Mouse (Mus musculus): Measurements from ENCODE around the gene Dusp3.
"Not testable (repeated sequence)": the region's sequence is repeated elsewhere in the genome, so short reads cannot be mapped to it uniquely, and the experiment has no call there.

Dusp3 gene

DNA sequence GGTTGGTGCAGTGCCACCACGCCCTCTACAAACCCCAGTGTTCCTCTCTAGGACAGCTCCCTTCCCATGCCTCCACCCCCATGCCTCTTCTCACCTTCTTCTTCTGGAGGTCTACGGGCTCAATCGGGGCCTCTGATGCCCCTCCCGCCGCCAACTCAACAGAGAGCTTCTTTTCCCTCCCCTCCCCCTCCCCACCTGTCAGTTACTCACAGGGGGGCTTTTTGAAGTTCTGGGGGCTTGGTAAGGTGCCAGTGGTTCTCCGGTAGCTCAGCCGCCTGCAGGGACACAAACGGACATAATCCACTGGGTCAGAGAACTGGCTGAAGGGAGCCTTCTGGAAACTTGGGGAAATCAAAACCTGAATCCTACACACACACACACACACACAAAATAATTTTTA lies 24.7 kb upstream of the Dusp3 start:
- DNase-seq (ENCODE audit: low read depth, low spot score), result no peak

DNA sequence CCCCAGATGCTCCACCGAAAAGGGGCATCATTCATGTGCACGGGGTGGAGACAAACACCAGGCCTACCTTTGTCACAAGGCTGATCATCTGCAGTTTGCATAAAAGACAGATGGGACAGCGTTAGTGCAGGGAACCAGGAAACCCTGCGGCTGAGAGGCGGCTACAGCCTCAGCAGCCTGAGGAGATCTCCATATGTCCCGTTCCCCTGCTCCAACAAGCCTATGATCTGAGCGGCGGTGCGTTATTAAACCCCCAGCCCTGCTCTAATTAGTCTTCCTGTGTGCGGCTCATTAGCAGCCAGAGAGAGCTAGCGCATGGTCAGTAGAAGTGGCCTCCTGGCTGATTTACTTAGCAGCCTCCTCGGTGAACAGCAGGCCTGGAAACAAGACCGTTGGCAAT lies 23.3 kb upstream of the Dusp3 start:
- DNase-seq (ENCODE audit: low read depth, low spot score), result no peak

DNA sequence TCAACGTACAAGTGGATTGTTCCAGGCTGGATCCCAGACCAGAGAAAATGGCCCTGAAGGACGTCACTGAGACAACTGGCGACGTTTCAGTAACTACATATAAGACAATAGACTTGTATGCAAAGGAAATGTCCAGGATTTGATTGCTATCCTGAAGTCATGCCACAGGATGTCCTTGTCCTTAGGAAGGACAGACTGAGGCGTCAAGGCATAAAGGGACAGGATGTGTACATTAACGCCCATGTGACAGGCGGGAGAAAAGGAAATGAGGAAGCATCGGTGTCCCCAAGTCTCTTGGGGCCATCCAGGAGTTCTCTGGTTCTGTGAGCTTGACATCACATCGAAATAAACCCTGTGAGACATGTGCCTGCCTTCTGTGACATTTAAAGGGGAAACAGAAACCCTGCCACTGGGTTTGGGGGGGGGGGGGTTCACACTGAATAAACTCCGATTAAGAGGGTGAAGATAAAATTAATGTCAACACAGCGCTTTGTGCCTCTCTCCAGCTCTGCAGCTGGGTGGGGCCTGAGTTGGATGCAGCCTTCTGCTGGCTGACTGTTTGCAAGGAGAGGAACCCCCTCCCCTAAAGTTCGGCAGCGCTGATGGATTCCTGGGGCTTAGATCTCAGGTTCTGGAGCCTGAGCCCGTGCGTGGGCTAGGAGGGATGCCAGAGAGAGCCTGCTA lies 22.3 kb upstream of the Dusp3 start:
- DNase-seq (ENCODE audit: low read depth, low spot score), result no peak

DNA sequence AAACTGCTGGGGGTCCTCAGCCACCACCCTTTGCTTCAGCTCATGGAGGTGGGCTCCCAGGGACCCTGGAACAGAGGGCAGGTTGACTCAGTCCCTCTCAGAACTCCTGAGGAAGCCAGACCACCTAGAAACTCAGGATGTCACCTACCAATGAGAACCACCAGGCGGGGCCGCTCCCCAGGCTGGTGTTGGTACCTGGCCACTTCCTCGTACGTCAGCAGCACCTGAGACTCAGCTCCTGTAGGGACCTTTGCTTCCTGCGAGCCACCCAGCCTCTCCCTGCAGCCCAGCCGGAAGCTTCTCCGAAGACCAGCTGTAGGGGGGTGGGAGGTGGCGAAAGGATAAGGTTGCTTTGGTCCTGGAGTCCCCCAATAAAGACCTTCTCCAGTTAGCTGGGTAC lies 21.6 kb upstream of the Dusp3 start:
- DNase-seq (ENCODE audit: low read depth, low spot score), result no peak

DNA sequence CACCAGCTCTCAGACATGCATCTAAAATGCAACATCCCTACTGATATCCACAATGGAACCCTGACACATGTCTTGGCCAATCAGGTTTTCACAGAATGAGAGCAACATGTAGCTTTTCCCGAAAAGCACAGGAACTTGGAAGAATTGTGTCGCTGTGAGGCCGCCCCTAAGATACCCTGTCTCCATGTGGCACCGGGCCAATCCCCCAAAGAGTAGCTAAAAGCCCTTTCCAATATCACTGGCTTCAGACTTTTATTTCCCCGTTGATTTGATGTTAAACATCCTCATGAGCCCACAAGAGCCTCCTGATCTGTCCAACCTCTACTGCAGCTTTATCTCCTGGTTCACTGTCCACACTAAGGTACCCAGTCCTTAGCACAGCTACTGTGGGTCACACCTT lies 19.9 kb upstream of the Dusp3 start:
- DNase-seq (ENCODE audit: low read depth, low spot score), result no peak

DNA sequence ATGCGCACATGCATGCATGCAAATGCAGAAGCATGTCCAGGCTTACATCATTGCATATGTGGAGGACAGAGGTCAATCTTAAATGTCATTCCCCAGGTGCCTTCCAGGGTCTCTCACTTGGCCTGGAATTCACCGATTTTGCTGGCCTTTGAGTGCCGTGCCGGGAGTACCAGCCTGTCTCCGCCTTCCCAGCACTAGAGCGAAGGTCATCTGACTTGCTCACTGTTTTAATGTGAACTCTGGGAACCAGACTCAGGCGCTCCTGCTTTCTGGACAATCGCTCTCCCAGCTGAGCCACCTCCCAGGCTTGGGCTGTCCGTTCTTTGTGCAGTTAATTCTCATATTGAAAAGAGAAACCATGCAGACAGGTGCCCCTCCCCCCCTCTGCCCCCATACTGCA lies 19.5 kb upstream of the Dusp3 start:
- no peak for DNase-seq (ENCODE audit: low read depth, low spot score)

DNA sequence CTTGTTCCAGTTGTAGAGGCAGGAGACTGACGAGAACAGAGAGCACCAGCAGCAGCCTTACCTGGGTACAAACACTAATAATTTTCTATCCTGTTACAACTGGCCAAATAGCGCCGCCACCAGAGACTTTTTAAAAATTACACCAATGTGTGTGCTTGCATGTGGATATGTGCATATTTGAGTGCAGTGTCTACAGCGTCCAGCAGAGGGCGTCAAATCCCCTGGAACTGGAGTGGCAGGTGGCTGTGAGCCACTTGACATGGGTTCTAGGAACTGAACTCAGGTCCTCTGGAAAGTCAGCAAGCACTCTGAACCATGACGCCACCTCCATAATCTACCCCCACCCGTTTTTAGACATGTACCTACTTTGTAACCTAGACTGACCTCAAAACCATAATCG lies 17.4 kb upstream of the Dusp3 start:
- DNase-seq (ENCODE audit: low read depth, low spot score), result peak; percentile 76

DNA sequence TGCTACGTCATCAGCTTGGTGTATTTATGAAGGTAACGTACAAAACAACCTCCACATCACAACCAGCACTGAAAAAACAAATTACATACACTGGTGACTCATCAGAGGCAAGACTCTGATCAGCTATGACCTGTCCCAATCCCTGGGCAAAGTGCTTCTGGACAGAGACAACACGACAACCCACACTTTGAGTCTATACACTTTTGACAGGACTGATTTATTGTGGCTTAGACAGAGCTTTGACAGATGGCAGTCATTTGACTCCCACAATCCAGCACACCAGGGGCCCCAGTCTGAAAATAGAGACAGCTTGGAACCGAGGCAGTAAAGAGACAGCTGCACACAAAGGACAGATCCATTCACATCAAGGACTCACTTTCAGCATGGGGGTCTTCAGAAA lies 12.7 kb upstream of the Dusp3 start:
- DNase-seq (ENCODE audit: low read depth, low spot score), result no peak

DNA sequence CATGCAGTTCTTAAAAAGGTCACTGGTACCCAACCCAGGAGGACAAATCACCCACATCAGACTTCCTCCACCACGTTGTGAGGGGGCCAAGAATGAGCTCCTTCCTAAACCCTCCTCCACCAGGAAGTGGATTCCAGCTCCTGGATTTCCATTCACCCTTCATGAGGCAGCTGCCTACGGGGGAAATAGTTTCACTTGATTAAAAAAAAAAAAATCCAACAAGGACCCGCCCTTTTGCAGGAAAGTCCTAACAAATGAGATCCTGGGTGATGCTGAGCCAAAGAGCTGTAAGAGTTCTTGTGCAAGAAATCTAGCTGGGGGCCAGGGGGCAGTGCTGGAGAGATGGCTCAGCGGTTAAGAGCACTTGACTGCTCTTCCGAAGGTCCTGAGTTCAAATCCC lies 11.4 kb upstream of the Dusp3 start:
- DNase-seq (ENCODE audit: low read depth, low spot score), result peak; percentile 23

DNA sequence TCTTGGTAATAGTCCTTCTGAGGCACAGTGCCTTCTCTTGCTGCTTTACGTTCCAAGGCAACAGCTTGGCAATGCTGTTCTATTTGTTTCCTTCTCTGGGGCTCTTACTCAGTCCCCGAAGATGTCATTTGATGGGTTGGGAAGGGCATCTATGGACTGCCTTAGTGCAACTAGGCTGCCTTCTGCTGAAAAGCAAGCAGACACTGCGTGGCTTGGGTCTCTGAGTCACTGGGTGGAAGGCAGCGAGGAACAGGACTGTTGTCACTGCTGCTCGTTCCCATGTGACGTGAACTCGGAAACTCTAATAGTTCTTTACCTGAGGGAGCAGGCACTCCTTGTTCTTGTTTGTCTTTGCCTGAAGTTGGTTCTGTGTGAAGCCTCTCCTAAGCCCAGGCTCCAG lies 9.1 kb upstream of the Dusp3 start:
- no peak for DNase-seq (ENCODE audit: low read depth, low spot score)

DNA sequence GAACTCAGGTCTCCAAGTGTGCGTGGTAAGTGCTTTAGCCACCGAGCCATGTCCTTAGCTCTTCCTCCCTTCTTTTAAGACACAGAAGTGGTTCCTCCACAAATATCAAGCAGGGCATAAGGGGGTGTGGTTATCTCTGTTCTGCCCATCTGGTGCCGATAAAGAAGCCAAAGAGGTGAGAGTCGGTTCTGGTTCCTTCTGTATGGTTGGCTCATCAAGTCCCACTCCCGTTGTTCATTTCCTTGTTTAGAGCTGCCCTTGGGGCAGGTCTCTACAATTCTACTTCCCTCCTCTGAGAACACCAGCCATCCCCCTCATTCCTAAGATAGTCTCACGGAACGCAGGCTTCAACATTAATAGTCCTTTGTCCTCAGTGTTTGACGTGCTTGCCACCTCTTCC lies 7.3 kb upstream of the Dusp3 start:
- DNase-seq (ENCODE audit: low read depth, low spot score), result no peak

DNA sequence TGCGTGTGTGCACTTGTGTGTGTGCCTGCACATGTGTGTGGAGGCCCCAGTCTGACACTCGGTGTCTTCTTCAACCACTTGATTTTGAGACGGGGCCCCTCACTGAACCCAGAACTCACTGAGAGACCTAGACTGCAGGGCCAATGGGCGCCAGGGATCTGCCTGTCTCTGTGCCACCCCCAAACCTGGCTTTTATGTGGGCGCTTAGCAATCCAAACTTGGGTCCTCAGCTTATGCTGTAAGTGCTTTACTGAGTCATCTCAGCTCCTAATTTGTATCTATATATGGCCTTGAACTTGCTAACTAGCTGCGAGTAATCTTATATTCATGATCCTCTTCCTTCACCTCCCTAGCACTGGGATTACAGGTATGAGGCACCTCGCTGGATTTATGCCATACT lies 5.6 kb upstream of the Dusp3 start:
- no peak for DNase-seq (ENCODE audit: low read depth, low spot score)

DNA sequence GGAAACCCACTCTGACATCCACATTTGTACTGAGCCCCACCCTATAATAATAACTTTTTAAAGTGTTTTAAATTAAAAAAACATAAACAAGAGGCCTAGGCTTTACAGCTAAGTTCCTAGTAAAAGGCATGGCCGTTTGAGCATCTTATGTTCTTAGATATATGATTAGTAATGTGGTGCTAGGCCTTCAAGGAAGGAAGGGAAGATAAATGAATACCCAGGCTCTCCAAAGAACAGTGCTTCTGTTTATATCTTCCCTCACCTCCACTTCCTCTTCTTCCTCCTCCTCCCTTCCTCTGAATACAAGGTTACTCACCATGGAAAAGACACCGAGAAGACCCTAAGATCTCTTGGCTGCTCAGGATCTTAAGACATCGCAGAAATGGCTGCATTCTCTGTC lies 5.0 kb upstream of the Dusp3 start:
- DNase-seq (ENCODE audit: low read depth, low spot score), result no peak

DNA sequence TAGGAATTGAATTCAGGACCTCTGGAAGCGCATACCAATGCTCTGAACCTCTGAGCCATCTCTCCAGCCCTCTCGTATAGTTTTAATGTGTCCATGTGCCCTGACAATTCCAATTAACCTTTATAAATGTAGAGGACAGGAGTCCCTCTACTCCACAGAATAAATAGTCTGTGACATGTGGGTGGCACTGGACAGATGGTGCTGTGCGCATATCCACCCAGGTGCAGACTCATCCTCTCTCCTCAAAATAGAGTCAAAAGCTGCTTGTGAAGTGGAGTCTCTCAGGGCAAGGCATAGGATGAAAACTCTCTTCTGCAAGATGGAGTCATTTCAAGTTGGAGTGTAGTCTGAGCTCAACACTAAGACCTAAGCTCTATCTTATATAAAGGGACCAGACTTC lies 3.4 kb upstream of the Dusp3 start:
- DNase-seq (ENCODE audit: low read depth, low spot score), result no peak

DNA sequence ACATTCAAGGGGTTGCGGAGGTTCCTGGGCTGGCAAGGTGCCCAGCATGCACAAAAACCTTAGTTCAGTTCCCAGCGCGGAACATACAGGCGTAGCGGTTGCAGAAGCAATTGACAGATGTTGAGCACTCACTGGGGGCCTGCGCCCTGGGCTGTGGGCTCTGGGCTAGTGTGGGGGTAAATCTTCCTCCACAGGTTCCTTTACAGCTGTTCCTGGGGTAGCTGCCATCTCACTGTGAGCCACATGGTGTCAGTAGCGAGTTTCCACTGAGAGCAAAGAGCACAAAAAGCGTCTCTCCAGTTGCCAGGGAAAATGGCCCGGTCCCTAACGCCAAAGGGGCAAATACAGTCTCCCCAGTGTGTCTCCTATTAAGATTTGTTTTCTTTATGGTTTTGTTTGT lies 823 bp downstream of the Dusp3 start:
- DNase-seq (ENCODE audit: low read depth, low spot score), result peak; percentile 89

DNA sequence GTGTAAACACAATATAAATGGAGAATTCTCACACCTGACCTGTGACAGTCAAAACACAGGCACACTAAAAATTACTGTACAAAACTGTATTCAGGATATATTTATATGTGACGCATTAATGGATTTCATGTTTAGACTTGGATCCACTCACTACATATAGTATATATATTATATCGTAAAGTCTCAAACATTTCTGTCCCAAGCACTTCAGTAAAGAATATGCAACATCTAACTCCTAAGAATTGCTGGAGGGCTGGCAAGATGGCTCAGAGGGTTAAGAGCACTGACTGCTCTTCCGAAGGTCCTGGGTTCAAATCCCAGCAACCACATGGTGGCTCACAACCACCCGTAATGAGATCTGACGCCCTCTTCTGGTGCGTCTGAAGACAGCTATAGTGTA lies 1.4 kb downstream of the Dusp3 start:
- DNase-seq (ENCODE audit: low read depth, low spot score), result not testable (repeated sequence)

DNA sequence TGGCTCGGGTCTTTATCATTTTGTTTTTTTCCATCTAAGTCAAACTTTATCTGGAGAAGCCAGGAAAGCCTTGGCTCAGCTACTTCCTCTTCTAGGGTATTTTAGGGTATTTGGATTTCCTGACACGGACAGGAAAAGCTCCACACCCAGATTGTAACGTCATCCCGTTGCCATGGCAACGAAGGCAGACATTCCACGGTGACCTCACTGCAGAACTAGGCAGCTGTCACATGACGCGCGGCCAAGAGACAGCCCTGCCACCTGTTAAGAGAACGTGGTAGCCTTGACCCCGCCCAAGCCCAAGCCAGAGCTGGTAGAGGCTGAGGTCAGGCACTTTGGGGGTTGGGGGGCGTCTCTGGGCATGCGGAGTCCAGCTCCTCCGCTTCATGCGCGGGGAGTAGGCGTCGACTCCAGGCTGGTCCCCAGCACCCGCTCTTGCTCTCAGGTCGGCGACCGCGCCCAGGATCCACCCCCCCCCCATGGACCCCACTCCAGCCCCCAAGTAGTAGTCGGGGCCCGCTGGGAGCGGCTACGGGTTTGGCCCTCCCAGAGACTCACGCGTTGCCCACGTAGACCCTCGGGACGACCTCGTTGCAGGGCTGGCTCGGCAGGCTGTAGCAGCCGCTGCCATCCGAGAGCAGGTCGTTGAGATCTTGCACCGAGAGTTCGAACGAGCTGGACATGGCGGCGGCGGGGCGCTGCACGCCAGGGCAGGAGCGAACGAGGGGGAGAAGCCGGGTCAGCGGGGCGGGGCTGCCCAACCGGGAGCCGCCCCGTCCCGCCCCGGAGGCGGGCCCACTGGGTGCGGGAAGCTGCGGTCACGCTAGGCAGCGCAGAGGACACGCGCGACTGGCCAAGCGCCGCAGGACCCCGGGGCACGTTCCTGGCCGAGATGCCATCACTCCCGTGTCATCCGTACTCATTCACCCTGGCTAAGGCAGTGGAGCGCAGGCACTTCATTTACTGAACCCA lies 2.5 kb downstream of the Dusp3 start, which contains the start of gene Cfap97d1:
Gene Cfap97d1, plus strand, starts transcription at position 226 of the 972 bp plus-strand sequence.
- peak; percentile 98 for DNase-seq (ENCODE audit: low read depth, low spot score)

DNA sequence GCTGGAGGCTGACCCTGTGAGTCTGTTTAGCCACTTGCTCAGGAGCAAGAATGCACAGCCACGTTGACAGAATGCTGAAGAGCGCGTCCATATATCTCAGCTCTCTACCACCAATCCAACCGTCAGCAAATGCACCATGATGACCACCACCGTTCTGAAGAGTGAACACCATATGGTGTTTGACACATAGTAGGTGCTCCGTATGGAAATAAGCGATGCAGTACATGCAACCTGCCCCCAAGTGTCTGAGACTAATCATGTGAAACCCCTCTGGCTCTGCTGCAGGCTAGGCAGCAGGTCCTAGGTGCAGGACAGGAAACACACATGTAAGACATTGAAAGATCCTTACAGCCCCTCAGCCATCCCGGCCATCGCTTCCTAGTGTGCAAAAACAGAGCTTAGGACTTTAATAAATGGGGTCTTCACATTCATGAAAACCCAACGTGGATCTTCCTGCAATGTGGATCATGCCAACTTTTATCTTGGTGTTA lies 3.3 kb downstream of the Dusp3 start:
- no peak for DNase-seq (ENCODE audit: low read depth, low spot score)

DNA sequence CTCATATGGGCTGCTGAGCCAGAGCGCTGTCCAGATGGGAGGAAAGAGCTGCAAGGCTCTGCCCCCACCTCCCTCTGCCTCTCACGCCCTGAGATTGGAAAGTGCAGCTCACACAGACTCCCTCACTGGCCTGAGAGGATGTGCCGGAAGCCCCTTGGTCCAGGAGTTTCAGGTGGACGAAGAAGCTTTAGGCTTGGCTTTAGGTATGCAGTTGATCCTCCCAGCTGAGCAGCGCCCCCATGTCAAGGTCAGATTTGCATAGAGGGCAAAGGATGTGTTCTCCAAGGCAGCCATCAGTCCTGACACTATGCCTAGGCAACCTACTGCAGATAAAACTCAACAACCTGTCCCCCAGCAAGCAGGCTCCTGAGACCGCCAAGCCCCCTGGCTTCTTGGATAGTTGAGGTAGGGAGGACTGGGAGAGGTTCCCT lies 3.8 kb downstream of the Dusp3 start:
- peak; percentile 76 for DNase-seq (ENCODE audit: low read depth, low spot score)

DNA sequence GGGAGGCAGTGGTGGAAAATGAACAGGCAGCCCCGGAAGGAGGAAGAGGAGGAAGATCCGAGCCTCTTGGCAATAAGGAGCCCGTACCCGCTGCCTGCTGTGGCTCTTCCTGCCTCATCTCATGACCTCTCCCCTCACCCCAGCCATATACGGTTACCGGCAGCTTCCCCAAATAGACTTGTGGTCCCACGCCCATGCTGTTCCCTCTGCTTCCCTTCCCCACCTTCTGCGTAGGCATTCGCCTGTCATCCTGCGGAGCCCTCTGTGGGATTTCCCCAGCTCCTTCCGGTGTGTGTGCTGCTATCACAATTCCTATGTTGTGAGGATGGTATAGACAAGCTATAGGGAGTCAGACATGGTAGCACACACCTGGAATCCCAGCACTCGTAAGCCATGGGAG lies 5.0 kb downstream of the Dusp3 start:
- no peak for DNase-seq (ENCODE audit: low read depth, low spot score)

DNA sequence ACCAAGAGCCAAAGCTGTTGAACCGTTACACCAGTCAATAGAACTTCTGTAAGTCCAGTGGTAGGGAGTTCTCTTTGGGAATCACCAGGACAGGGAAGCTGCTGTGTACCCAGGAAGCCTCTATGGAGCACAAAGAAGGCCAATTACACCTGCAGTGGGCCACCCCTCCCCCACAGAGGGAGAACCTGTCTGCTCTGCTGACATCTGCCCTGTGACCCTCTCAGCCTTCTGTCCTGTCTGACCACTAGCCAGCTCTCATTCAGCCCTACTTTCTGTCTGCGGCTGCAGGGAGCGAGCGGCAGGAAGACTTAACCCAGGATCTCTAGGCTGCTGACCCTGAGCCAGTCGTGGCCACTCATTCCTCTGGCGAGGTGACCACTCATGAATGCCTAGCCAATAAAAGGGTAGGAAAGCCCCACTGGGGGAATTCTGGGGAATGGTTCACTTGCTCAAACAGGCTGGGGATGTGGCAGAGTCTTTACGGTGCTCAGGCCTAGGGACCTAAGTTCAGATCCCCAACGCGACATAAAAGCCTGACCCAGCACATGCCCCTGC lies 6.1 kb downstream of the Dusp3 start:
- no peak for DNase-seq (ENCODE audit: low read depth, low spot score)

DNA sequence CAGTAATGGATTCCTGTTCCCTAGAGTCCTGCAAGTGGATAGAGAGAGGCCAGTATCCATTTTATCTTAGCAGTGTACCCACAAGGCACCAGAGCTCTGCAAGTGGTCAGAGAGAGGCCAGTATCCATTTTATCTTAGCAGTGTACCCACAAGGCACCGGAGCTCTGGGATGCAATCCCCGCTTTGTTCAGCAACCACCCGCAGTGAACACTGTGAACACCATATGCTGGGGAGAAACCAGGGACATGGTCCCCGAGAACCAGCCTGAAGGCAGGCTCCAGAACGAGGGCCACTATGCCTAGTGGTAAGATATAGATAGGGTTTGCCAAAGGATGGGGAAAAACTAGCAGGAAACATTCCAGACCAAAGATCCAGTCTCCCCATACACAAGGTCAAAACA lies 7.7 kb downstream of the Dusp3 start:
- DNase-seq (ENCODE audit: low read depth, low spot score), result no peak

All from ES-CJ7 (cell line).